Mouse (Mus musculus): ENCODE data around the gene Rpgrip1. TPM values are rescaled to one million over a fixed set of nuclear protein-coding genes. Genes with fewer than 3 reads are reported as not detected.

Gene Rpgrip1
- polyA plus RNA-seq, 1 experiment = not detected

DNA sequence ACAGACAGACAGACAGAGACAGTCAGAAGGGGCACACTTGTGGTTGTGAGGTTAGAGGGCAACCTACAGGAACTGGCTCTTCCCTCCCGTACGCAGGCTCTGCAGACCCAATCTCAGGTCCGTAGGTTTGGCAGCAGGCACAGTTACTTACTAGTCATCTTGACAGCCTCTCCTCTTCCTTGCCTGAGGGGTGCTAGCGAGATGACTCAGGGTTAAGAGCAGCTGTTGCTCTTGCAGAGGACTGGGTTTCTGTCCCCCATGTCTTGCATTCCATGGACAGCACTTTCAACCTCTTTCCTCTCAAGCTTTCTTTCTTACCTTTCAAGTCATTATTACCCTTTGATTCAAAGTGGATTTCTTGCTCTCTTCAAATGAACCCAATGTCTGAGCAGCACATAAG, 33.7 kb downstream of the Rpgrip1 start:
- no peaks in the 10 kb centered on the region for H3K36me3 ChIP-seq (replicated peaks; ENCODE audit: low read length)
- no peak overlapping the region for H3K4me3 ChIP-seq (replicated peaks)
- peaks cover 35% of the 10 kb centered on the region for H3K27me3 ChIP-seq (replicated peaks)
- TF ChIP-seq FLI1 (IDR thresholded peaks at IDR 0.05; ENCODE audit: low read length) (no peak), GATA1 (IDR thresholded peaks at IDR 0.05; ENCODE audit: borderline replicate concordance, low read length) (no peak)
- H3K9me3 ChIP-seq = no peaks in the 10 kb centered on the region
- H3K4me1 ChIP-seq = peaks cover 24% of the 10 kb centered on the region

DNA sequence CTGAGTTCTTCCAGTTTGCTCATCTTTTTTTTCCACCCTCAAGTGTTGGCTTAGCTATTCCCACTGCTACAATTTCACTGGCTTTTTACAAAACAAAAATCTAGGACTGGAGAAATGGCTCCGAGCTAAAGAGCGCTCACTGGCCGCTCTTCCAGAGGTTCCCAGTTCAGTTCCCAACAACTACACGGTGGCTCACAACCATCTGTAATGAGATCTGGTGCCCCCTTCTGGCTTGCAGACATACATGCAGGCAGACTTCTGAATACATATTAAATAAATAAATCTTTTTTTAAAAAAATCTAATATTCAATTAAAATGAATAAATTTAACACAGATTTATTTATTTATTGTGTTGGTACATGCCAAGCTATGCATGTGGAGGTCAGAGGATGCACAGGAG, 36.0 kb downstream of the Rpgrip1 start:
- TF ChIP-seq FLI1 (IDR thresholded peaks at IDR 0.05; ENCODE audit: low read length) (no peak), GATA1 (IDR thresholded peaks at IDR 0.05; ENCODE audit: borderline replicate concordance, low read length) (no peak)
- Histone ChIP-seq H3K4me3 (replicated peaks) (no peak overlapping the region), H3K36me3 (replicated peaks; ENCODE audit: low read length) (no peaks in the 10 kb centered on the region), H3K9me3 (no peaks in the 10 kb centered on the region), H3K4me1 (peaks cover 12% of the 10 kb centered on the region), H3K27me3 (replicated peaks) (peaks cover 31% of the 10 kb centered on the region)

DNA sequence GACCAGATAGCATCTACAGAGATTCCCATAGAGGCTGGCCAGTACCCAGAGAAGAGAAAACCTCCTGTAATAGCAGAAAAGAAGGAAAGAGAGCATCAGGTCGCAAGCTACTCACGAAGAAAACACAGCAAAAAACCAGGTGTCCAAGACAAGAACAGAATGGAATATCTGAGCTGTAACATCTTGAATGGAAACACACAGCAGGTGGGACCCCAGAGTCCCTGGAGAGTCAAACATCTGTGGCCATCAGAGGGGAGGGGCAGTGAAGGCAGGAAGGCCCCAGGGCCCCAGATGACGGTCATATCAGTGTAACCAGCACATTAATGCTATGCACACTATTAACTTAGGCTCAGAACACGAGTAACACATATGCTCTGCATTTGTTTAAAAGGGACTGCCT, 39.4 kb downstream of the Rpgrip1 start:
- no peaks in the 10 kb centered on the region for H3K9me3 ChIP-seq
- no peak for TF ChIP-seq FLI1 (IDR thresholded peaks at IDR 0.05; ENCODE audit: low read length)
- no peak for TF ChIP-seq GATA1 (IDR thresholded peaks at IDR 0.05; ENCODE audit: borderline replicate concordance, low read length)
- peaks cover 16% of the 10 kb centered on the region for H3K27me3 ChIP-seq (replicated peaks)
- H3K4me3 ChIP-seq (replicated peaks) = no peak overlapping the region
- H3K4me1 ChIP-seq = peaks cover 4% of the 10 kb centered on the region
- no peaks in the 10 kb centered on the region for H3K36me3 ChIP-seq (replicated peaks; ENCODE audit: low read length)

DNA sequence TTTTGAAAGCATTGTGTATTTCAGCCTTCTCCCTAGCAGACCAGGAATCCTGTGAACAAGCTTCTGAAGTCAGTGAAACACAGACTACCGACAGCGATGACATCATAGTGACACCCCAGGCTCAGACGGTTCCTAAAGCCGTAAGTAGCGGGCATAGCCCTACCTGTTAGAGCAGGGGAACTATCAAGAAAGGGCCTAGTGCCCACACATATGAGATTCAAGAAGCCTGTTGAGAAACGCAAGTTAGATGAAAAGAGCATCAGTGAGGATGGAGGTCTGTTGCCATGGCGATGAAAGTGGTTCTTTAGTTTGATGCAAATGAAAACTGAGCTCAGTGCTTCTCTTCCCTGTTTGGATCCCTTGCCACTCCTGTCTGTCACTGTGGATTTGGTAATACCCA, 41.7 kb downstream of the Rpgrip1 start:
- Histone ChIP-seq H3K27me3 (replicated peaks) (peaks cover 7% of the 10 kb centered on the region), H3K9me3 (no peaks in the 10 kb centered on the region), H3K4me1 (peaks cover 8% of the 10 kb centered on the region), H3K4me3 (replicated peaks) (no peak overlapping the region), H3K36me3 (replicated peaks; ENCODE audit: low read length) (no peaks in the 10 kb centered on the region)
- TF ChIP-seq FLI1 (IDR thresholded peaks at IDR 0.05; ENCODE audit: low read length) = no peak

DNA sequence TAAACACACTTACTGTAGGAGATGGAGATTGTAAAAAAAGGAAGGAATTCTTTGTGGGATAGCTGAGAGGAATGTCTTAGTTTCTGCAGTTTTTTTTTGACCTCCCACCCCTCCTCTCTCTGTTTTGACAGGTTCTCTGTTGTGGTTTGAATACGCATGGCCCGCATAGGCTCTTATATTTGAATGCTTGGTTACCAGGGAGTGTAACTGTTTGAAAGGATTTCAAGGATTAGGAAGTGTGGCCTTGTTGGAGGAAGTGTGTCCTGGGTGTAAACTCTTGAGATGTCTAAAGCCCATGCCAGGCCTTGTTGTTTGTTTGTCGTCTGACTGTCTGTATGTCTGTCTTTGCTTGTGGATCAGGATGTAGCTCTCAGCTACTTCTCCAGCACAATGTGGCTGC, 42.1 kb downstream of the Rpgrip1 start:
- Histone ChIP-seq H3K4me3 (replicated peaks) (no peak overlapping the region), H3K36me3 (replicated peaks; ENCODE audit: low read length) (peaks cover under 1% of the 10 kb centered on the region), H3K27me3 (replicated peaks) (peaks cover 4% of the 10 kb centered on the region), H3K4me1 (peaks cover 10% of the 10 kb centered on the region), H3K9me3 (no peaks in the 10 kb centered on the region)
- no peak for TF ChIP-seq GATA1 (IDR thresholded peaks at IDR 0.05; ENCODE audit: borderline replicate concordance, low read length)

DNA sequence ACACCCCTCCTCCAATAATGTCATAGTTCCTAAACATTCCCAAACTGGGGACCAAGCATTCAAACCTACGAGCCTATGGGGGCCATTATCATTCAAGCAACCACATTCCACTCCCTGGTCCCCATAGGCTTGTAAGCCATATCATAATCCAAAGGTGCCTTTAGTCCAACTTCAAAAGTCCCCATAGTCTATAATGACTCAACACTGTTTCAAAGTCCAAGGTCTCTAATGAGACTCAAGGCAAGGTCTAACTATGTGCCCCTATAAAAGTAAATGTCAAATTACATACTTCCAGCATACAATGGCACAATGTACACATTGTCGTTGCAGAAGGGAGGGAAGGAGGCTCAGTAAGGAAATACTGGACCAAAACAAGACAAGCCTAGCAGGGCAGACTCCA, 44.5 kb downstream of the Rpgrip1 start:
- H3K36me3 ChIP-seq (replicated peaks; ENCODE audit: low read length) = peaks cover 17% of the 10 kb centered on the region
- H3K4me3 ChIP-seq (replicated peaks) = no peak overlapping the region
- H3K27me3 ChIP-seq (replicated peaks) = peaks cover 3% of the 10 kb centered on the region
- TF ChIP-seq FLI1 (IDR thresholded peaks at IDR 0.05; ENCODE audit: low read length) (no peak), GATA1 (IDR thresholded peaks at IDR 0.05; ENCODE audit: borderline replicate concordance, low read length) (no peak)
- peaks cover 19% of the 10 kb centered on the region for H3K4me1 ChIP-seq
- no peaks in the 10 kb centered on the region for H3K9me3 ChIP-seq

DNA sequence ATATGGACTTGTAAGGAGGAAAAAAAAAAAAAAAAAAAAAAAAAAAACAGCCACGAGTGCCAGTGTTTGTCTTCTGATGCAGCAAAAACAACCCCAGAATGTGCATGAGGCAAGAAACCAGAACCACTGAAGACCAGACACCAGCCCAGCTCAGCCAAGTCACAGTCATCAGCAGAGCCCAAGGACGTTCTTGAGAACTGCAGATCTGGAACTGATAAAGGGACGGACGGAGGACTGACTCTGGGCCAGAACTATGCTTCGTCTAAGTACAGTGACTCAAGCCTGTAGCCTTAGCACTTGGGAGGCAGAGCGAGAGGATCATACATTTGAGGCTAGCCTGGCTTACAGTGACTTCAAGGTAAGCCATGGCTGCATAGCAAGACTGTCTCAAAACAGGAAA, 50.4 kb downstream of the Rpgrip1 start:
- Histone ChIP-seq H3K4me3 (replicated peaks) (no peak overlapping the region), H3K27me3 (replicated peaks) (no peaks in the 10 kb centered on the region), H3K36me3 (replicated peaks; ENCODE audit: low read length) (peaks cover 74% of the 10 kb centered on the region), H3K4me1 (peaks cover 16% of the 10 kb centered on the region), H3K9me3 (no peaks in the 10 kb centered on the region)
- no peak for TF ChIP-seq FLI1 (IDR thresholded peaks at IDR 0.05; ENCODE audit: low read length)
- TF ChIP-seq GATA1 (IDR thresholded peaks at IDR 0.05; ENCODE audit: borderline replicate concordance, low read length) = no peak

DNA sequence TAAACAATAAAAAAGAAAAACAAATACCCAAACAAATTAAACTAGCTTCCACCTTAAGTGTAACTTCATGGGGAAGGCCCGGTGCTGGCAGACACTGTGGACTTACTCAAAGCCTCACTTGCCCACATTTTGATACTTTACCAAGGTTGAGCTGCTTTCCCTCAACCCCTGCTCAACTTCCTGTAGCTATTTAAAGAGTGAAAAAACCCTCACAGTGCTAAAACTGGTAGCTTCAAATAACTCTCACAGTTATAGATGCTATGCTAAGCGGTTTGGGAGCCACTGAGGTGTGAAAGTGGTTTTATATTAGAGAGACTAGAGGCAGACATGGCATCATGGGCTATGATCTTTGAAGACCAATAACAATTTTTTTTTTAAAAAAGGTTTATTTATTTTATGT, 56.1 kb downstream of the Rpgrip1 start:
- Histone ChIP-seq H3K9me3 (no peaks in the 10 kb centered on the region), H3K36me3 (replicated peaks; ENCODE audit: low read length) (peaks cover 79% of the 10 kb centered on the region), H3K4me3 (replicated peaks) (no peak overlapping the region), H3K27me3 (replicated peaks) (no peaks in the 10 kb centered on the region), H3K4me1 (peaks cover 5% of the 10 kb centered on the region; the same call in 1 of the 2 replicates)
- TF ChIP-seq GATA1 (IDR thresholded peaks at IDR 0.05; ENCODE audit: borderline replicate concordance, low read length) = no peak
- TF ChIP-seq FLI1 (IDR thresholded peaks at IDR 0.05; ENCODE audit: low read length) = no peak

DNA sequence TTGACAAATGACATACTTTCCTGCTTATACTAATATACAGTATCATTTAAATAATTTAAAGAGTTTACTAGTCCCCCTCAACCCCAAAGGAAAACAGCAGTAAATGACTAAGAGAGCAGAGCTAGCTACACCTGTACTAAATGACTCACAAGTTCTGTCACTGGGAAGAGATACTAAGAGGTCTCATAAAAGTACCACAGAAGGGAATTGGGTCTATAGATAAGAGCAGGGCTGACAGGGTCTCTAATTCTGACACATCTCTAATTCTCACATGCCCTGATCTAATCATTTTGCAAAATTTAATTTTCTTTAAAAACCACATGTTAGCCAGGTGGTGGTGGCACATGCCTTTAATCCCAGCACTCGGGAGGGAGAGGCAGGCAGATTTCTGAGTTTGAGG, 78.3 kb downstream of the Rpgrip1 start:
- no peak overlapping the region for H3K4me3 ChIP-seq (replicated peaks)
- H3K36me3 ChIP-seq (replicated peaks; ENCODE audit: low read length) = peaks cover 21% of the 10 kb centered on the region
- H3K4me1 ChIP-seq = peaks cover 44% of the 10 kb centered on the region
- no peaks in the 10 kb centered on the region for H3K9me3 ChIP-seq
- no peaks in the 10 kb centered on the region for H3K27me3 ChIP-seq (replicated peaks)
- TF ChIP-seq FLI1 (IDR thresholded peaks at IDR 0.05; ENCODE audit: low read length) = no peak
- no peak for TF ChIP-seq GATA1 (IDR thresholded peaks at IDR 0.05; ENCODE audit: borderline replicate concordance, low read length)

DNA sequence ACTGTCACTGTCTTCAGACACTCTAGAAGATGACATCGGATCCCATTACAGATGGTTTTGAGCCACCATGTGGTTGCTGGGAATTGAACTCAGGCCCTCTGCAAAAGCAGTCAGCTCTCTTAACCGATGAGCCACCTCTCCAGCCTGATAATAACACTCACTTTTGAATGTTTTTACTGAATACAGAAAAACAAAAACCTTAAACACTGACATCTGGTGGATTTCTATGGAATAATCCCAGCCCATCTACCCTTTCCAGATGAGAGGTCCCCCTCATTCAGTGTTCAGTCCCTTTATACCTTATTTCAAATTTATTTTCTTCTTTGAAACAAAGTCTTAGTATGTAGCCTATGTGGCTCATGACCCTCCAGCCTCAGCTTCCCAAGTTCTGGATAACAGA, 79.0 kb downstream of the Rpgrip1 start:
- peaks cover 16% of the 10 kb centered on the region for H3K36me3 ChIP-seq (replicated peaks; ENCODE audit: low read length)
- H3K9me3 ChIP-seq = no peaks in the 10 kb centered on the region
- H3K4me3 ChIP-seq (replicated peaks) = no peak overlapping the region
- no peak for TF ChIP-seq GATA1 (IDR thresholded peaks at IDR 0.05; ENCODE audit: borderline replicate concordance, low read length)
- TF ChIP-seq FLI1 (IDR thresholded peaks at IDR 0.05; ENCODE audit: low read length) = no peak
- peaks cover 51% of the 10 kb centered on the region for H3K4me1 ChIP-seq
- H3K27me3 ChIP-seq (replicated peaks) = no peaks in the 10 kb centered on the region

DNA sequence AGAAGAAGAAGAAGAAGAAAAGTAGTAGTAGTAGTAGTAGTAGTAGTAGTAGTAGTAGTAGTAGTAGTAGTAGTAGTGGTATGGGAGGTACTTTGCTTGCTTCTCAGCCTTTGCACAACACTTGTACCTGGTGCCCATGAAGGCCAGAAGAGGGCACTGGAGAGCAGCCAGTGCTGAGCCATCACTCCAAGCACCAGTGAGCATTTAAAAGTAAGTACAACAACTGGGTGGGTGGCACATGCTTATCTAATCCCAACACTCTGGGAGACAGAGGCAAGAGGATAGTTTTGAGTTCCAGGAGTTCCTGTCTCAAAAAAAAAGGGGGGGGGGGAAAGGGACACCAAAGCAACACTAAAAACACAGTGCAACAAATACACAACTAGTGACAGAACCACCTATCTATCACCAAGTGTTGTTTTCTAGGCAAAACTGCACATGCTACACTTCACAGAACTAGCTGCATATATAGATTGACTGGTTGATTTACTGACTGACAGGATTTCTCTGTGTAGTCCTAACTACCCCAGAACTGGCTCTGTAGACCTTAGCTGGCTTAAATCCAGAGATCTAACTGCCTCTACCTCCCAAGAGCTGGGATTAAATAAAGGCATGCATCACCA, 80.3 kb downstream of the Rpgrip1 start:
- Histone ChIP-seq H3K4me3 (replicated peaks) (peak overlapping the region; percentile 53), H3K9me3 (no peaks in the 10 kb centered on the region), H3K4me1 (peaks cover 60% of the 10 kb centered on the region), H3K27me3 (replicated peaks) (no peaks in the 10 kb centered on the region), H3K36me3 (replicated peaks; ENCODE audit: low read length) (peaks cover 12% of the 10 kb centered on the region)
- TF ChIP-seq GATA1 (IDR thresholded peaks at IDR 0.05; ENCODE audit: borderline replicate concordance, low read length) = no peak
- no peak for TF ChIP-seq FLI1 (IDR thresholded peaks at IDR 0.05; ENCODE audit: low read length)
